Mouse (Mus musculus) spleen, postnatal 14 days (tissue): ENCODE data around the gene Rpl3.
A peak's percentile ranks its signal among the peaks of the same experiment; 100 is the strongest.
"Not testable (repeated sequence)": the region's sequence is repeated elsewhere in the genome, so short reads cannot be mapped to it uniquely, and the experiment has no call there.

Experiments
- DNase-seq, 2 experiments: peaks; one replicate each; pipeline ENCODE4 v3.0.0; 2021 to 2022; ENCODE audit warnings: low spot score in 2 of 2

The Rpl3 gene

DNA sequence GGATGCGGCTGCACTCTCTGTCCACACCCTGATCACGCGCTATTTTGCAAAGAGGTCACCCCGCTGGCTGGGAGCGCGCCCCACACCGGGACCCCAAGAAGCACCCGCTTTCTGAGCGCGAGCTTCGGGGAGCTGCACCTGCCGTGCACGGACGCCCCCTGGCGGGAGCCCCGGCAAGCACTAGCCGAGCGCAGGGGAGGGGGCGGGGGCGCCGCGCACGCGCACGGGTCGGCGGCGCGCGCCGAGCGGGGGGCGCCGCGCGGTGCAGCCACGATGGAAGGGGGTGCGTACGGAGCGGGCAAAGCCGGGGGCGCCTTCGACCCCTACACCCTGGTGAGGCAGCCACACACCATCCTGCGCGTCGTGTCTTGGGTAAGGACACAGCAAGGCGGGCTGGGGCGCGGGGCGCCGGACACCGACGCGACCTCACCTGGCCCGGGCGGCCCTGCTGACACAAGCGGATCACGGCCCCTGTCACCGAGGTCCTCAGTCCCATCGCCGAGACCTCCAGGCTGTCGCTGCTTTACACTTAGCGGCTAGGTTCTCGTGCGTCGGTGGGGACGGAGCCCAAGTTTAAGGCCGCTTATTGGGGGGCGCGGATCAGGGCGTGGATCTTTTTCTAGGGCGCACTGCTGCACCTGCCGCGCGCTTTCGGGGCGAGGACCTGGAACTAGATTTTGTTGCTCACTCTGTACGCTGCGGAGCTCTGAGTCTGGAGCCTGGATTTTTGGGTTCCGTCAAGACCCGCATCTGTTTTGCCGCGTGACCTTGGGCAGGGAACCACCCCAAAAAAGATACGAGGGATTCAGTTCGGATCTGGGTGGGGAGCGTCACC lies at the start of gene Rpl3, which contains the start of gene Syngr1:
Rpl3 (minus strand) TSS at position 748 of the 835 bp plus-strand sequence.
Syngr1 (plus strand) TSS at position 214 of the 835 bp plus-strand sequence.
- peak; percentile 70 to 79 for DNase-seq

DNA sequence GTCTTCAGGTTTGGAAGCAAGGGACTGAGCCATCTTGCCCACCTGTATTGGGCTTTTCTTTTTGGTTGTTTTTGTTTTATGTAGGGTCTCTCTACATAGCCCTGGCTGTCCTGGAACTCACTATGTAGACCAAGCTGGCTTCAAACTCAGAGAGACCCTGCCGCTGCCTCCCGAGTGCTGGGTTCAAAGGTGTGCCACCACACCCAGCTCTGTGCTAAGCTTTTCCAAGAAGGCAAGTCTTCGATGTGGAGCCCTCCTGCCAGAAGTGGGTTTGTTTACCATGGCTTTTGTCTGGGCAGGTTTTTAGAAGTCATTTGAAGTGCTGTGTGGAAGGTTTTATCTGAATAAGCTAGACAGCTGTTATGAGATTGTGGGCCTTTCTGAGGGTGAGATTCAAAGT lies 49.2 kb upstream of the Rpl3 start:
- no peak for DNase-seq

- DNase-seq: no peak
Observed at GRCm38 (mm10) chr15:80140302-80140701, 48.6 kb upstream of the Rpl3 start.

DNA sequence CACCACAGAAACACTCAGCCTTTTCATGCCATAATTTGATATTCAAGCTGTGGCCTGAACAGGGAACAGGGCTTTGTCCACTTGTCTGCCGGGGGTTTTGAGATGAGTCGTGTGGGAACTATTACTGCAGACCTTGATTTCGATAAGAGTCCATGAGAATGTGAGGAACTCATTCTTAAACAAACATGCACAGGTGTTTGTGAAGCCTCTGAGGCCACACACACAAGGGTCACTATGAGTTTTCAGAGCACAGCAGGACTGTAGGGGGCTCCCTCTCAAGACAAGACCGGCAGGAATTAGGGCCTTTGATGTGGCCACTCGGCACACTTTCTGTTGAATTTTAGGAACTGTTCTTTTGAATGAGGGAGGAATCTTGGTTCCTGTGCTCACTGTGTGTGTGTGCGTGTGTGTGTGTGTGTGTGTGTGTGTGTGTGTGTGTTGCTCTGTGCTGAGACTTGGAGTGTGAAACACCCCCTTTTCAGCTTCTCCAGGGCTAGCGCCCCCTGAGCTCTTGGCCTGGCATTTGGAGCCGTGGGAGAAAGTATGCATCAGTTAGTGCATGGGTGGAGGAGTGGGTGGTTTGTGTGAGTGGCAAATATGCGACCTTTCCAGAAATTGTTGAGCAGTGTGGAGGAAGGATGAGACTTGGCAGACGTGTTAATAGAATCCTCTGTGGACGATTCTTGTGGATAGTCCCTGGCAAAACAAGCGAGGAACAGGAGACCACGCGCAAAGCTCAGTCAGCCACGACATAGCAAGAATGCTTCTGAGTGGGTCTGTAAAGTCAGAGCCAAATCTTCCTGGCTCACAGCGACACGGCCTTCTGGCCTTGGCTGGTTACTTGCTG lies 46.5 kb upstream of the Rpl3 start:
- no peak for DNase-seq

DNA sequence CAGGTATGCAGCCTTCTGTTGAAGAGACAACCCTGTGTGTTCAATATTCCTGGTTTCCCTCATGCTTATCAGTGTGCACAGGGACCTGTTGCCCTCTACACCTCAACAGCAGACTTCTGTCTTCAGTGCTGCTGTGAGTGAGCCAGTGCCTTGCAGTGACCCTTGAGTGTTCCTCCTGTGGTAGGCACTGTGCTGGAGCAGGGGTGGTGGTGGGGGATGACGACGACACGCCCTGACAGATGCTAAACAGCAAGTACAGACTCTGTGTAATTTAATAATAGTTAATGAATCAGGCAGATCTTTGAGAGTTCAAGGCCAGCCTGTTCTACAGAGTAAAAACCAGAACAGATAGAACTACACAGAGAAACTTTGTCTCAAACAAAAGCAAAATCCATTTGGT lies 45.0 kb upstream of the Rpl3 start:
- DNase-seq: no peak

DNA sequence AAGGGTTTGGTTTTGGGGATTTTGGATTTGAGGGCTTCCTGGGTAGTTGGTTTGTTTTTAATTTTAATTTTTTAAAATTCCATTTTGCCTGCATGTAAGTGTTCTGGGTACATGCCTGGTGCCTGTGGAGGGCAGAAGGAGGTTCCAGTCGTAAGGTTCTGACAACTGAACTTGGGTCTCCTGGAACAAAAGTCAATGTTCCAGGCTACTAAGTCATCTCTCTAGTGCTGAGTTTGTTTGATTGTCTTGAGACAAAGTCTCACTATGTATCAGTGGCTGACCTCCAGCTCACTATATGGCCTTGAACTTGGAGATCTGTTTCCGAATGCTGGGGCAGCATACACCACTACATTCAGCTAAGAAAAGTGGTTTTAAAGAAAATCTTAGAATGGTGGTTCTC lies 43.8 kb upstream of the Rpl3 start:
- DNase-seq: no peak

DNA sequence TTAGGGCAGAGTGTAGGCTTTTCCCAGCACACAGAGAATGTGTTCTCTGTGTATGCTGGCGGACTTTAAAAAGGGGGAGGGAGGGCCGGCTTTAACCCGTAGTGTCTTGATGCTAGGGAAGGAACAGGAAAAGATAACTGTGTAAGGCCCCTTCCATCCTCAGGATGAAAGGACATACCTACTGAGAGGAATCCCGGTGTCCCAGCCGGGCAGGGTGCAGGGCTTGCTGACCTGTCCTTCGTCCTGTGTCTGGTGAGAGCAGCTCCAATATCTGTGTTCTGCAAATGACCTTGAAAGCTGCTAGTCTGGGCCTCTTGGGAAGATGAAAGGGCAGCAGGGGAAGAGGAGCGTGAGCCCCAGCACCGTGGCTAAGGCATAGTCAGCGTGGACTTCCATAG lies 42.8 kb upstream of the Rpl3 start:
- DNase-seq: no peak

GRCm38 (mm10) chr15:80133682-80134449 lies 42.2 kb upstream of the Rpl3 start:
- peak in 1 of 2 experiments; percentile 18 for DNase-seq

DNA sequence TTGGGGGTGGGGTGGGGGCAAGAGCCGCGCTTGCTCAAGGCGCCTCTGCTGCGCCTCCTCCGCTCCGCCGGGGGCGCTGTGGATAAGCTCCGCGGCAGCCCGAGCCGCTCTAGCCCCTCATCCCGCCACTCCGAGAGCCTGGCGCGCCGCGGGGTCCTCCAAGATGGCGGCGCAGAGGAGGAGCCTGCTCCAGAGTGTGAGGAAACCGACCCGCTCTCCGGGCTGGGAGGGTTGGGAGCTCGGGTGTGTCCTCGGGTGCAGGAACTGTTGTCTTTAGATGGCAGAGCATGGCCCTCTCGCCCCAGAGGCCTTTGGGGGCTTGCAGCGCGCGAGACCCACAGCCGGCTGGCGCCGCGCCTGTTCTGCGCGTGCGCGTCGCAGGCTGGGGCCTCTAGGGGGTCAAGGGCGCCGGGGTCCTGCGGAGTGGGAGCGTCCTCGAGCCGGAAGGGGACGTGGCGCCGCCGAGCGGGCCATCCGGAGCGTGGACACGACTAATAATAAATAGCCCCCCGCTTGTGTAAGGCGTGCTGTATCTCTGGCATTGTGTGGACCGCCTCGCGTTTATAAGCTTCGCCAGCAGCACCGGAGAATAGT lies 41.4 kb upstream of the Rpl3 start, which contains the start of gene Tab1:
Tab1 (plus strand) TSS at position 135 of the 594 bp plus-strand sequence.
- peak; percentile 81 to 89 for DNase-seq

DNA sequence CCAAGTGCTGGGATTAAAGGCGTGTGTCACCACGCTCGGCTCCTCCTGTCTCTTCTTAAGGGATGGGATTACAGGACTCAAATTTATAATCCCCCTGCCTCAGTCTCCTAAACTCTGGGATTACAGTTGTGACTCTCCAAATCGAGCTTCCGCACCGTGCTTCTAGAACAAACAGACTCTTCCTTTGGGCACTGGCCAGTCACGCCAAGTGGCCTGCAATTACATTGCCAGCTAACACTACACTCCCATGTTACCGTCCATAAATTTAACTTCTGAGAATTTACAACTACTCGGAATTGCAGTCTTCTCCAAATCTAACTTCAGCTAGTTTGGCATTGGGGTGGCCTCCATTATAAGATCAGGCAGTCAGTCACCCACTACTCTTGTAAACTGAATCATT lies 40.8 kb upstream of the Rpl3 start:
- no peak for DNase-seq

- DNase-seq: no peak
Observed at GRCm38 (mm10) chr15:80131421-80131820, 39.8 kb upstream of the Rpl3 start.

DNA sequence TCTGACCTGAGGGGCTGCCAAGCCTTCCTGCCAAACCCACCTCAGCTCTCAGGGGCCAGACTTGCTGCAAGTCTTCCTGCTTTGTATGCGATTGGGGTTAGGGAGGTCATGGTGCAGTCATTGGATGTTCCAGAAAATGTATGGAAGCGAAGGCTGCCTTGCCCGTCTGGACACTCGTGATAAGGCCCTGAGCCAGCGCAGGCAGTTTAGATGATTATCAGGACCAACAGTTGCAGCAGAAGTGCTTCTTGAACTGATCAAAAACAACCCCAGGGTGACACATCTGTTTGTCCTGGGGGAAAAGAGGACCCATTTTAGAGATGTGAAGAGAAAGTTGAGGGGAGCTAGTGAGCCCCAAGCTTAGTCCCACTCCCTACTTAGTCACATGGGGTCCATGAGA lies 39.0 kb upstream of the Rpl3 start:
- peak in 1 of 2 experiments; percentile 29 for DNase-seq

DNA sequence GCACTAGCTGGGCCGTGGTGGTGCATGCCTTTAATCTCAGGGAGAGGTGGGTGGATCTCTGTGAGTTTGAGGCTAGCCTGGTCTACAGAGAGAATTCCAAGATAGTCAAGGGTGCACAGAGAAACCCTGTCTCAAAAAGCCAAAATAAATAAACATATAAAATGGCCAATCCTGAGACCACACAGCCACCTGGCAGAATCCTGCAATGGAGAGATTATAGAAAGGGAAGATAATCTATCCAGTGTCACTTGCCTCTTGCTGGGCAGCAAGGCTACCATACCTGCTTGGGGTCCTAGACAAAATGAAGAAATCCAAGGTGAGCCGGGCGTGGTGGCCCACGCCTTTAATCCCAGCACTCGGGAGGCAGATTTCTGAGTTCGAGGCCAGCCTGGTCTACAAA lies 38.3 kb upstream of the Rpl3 start:
- no peak for DNase-seq

DNA sequence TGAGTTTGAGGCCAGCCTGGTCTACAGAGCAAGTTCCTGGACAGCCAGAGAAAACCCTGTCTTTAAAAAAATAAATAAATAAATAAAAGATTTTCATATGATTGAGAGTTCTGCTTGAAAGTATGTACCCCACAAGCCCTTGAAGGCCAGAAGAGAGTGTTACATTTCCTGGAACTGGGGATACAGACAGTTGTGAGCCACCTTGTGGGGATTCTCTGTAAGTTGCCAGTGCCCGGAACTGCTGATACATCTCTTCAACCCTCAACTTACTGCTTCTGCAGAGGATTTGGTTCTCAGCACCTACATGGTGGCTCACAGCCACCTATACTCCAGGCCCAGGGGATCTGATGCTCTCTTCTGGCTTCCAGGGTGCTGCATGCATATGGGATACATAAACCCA lies 35.5 kb upstream of the Rpl3 start:
- DNase-seq: no peak

DNA sequence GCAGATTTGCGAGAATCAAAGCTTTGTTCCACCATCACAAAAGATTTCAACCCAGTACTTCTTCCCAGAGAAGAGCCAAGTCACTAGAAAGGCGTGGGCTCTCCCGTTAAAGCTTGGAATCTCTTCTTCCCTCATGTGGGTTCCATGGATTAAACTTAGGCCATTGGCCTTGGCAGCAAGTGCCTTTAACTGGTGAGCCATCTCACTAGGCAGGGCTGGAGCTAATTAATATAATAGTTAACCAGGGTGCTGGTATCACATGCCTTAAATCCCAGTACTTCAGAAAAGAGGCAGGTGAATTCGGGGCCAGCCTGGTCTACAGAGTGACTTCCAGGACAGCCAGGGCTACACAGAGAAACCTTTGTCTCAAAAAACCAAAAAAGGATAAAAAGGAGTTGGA lies 33.0 kb upstream of the Rpl3 start:
- no peak for DNase-seq

DNA sequence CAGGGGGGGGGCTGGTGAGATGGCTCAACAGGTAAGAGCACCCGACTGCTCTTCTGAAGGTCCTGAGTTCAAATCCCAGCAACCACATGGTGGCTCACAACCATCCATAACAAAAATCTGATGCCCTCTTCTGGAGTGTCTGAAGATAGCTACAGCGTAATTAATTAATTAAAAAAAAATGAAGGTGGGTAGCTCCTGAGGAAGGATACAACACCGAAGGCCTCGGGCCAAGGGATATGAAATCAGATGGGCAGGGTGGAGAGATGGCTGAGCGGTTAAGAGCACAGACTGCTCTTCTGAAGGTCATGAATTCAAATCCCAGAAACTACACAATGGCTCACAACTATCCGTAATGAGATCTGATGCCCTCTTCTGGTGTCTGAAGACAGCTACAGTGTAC lies 30.8 kb upstream of the Rpl3 start:
- not testable (repeated sequence) for DNase-seq

DNA sequence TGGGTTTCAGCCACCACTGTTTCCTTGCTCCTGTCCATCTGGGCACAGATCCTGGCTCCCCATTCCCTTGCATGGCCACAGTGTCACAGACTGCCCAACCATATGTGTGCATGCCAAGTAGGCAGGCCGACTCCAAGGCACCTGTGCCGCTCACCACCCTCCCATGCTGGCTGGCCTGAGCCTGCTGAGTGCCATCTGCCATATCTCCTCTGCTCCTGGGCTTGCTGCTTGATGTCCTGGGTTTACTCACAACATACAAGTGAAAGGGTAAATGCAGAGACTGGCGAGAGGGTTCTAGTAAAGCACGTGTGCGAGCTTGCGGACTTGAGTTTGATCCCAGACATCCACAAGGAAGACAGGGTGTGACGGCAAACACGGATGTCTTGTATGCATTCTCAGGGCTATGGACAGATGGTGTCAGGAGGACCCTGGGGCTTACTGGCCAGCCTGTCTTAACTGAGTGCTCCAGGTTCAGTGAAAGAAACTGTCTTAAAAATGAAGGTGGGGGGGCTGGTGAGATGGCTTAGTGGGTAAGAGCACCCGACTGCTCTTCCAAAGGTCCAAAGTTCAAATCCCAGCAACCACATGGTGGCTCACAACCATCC lies 30.2 kb upstream of the Rpl3 start:
- no peak for DNase-seq

- no peak for DNase-seq
Observed at GRCm38 (mm10) chr15:80119076-80119475, 27.4 kb upstream of the Rpl3 start.

DNA sequence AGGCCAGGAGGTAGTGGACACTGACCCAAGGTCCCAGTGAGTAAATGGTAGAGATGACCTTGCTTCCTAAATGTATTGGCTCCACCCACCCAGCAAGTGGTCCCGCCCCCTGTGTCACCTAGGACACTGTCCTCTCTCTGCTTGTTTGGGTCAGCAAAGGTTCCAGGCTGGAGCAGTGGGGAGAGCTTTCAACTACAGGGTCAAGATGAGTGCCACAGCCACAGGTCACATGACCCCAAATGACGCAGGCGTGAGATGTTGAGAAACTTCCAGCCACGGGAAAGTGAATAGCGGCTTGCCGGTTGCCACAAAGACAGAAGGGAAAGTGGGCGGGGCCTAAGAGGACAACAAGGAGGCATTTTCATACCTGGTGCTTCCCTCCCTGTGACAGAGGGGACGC lies 25.5 kb upstream of the Rpl3 start:
- DNase-seq: no peak

DNA sequence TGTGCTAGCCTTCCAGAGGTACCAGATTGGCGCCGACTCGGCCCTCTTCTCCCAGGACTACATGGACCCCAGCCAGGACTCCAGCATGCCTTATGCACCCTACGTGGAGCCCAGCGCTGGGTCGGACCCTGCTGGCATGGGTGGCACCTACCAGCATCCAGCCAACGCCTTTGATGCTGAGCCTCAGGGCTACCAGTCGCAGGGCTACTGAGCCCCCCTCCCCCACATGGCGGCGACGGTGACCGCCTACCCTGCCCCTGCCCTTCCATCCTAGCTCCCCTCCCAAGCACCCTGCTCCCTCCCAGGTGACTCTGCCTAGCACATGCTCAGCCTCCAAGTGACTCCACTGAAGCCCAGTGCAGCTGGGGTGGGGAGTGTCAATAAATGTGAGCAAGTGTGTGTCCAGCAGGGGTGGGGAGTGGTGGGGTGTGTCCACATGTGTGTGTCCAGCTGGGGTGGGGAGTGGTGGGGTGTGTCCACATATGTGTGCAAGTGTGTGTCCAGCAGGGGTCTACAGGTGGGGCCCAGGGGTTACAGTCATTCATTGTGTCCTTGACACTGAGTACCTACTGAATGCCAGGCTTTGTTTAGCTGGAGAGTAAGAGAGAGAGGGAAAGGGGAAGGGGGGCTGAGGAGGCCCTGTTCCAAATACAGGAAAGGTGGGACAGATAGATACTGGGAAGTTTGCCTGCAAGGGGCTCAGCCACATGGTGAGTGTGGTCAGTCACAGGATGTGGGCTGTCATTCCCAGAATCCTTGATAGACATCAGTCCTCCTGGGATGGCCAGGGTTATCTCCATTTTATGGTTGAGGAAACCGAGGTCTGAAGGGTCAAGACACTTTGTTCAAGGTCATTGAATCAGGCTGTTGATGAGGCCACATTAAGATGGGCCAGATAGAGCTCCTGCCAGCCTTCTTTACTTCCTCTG lies 24.5 kb upstream of the Rpl3 start:
- no peak for DNase-seq
